Mouse (Mus musculus) forebrain, embryonic 16.5 days (tissue): Measurements from ENCODE around the gene Lhx2. TPM values are rescaled to one million over a fixed set of nuclear protein-coding genes. Genes with fewer than 3 reads are reported as not detected.

ENCODE experiments used
- ATAC-seq: fragments of 200-750 bp; cut with Nextera tagmentation; 2 replicates; pipeline ENCODE4 v1.8.0; 2017; ENCODE audit warnings: mild to moderate bottlenecking, moderate library complexity
- H3K27ac ChIP-seq: fragments of 300-500 bp; sonication (generic); 2 replicates; pipeline ENCODE4 v1.5.1; 2014; ENCODE audit warnings: low read length, control low read depth
- H3K27me3 ChIP-seq: fragments of 300-500 bp; sonication (generic); replicated peaks from 2 replicates; pipeline ENCODE4 v1.6.1; 2014; ENCODE audit warnings: low read length; ENCODE audit not compliant: control insufficient read depth, insufficient read depth
- H3K36me3 ChIP-seq: fragments of 300-500 bp; sonication (generic); 2 replicates; pipeline ENCODE4 v1.6.1; 2014; ENCODE audit not compliant: control insufficient read depth, insufficient read depth
- H3K4me1 ChIP-seq: fragments of 300-500 bp; sonication (generic); replicated peaks from 2 replicates; pipeline ENCODE4 v1.6.1; 2014; ENCODE audit warnings: low read length; ENCODE audit not compliant: control insufficient read depth, insufficient read depth
- H3K4me2 ChIP-seq: fragments of 300-500 bp; sonication (generic); 2 replicates; pipeline ENCODE4 v1.6.1; 2014; ENCODE audit warnings: mild to moderate bottlenecking, low read length, control low read depth
- H3K4me3 ChIP-seq: fragments of 300-500 bp; sonication (generic); replicated peaks from 2 replicates; pipeline ENCODE4 v1.5.1; 2014; ENCODE audit warnings: mild to moderate bottlenecking, low read length, control low read depth
- H3K9ac ChIP-seq: fragments of 300-500 bp; sonication (generic); replicated peaks from 2 replicates; pipeline ENCODE4 v1.6.1; 2014; ENCODE audit warnings: low read depth, low read length, control low read depth
- H3K9me3 ChIP-seq: fragments of 300-500 bp; sonication (generic); 2 replicates; pipeline ENCODE4 v1.6.1; 2016; ENCODE audit warnings: low read length; ENCODE audit not compliant: control insufficient read depth
- WGBS: fragments of 180-500 bp; shearing (Covaris S2); extraction: QIAGEN DNeasy Blood & Tissue Kit; methylation state at CpG from one replicate; pipeline ENCODE4 v1.1.7; 2014; 5-methylcytosine and 5-hydroxymethylcytosine counted together
- polyA plus RNA-seq: library from polyadenylated mRNA; unstranded; fragments of >200 nt; fragmentation: Nextera tagmentation; extraction: Ambion mirVana; gene quantifications from 2 replicates; pipeline ENCODE4 v1.2.1, GENCODE M21; 2015

Lhx2 gene
- polyA plus RNA-seq, 1 experiment from 2014 or later, result 69.7 TPM

GRCm38 (mm10) chr2:38350796-38351195 lies 11.7 kb downstream of the Lhx2 start:
- peaks cover 68% of the 10 kb centered on the region for H3K4me1 ChIP-seq
- H3K9ac ChIP-seq, result peak overlapping the region; percentile 90
- 1% methylated on average over 36 of the region's 37 CpGs for WGBS
- no peaks in the 10 kb centered on the region; the same call in 1 of the 2 replicates for H3K27me3 ChIP-seq
- peak overlapping the region; percentile 94 for H3K4me2 ChIP-seq
- peak overlapping the region; percentile 69 for H3K4me3 ChIP-seq
- peak; percentile 93 for ATAC-seq
- H3K36me3 ChIP-seq, result no peaks in the 10 kb centered on the region
- no peaks in the 10 kb centered on the region for H3K9me3 ChIP-seq
- peak overlapping the region; percentile 96 for H3K27ac ChIP-seq

GRCm38 (mm10) chr2:38351641-38352320 lies 12.7 kb downstream of the Lhx2 start:
- ATAC-seq, result no peak; the same call in 1 of the 2 replicates
- Histone ChIP-seq H3K36me3 (no peaks in the 10 kb centered on the region), H3K4me3 (peak overlapping the region; percentile 69), H3K27ac (peak overlapping the region; percentile 96), H3K9ac (peak overlapping the region; percentile 90), H3K4me2 (peak overlapping the region; percentile 94), H3K9me3 (no peaks in the 10 kb centered on the region), H3K27me3 (no peaks in the 10 kb centered on the region; the same call in 1 of the 2 replicates), H3K4me1 (peaks cover 68% of the 10 kb centered on the region)
- WGBS, result under 1% methylated on average over 57 of the region's 57 CpGs

- H3K27ac ChIP-seq, result peak overlapping the region; percentile 96
- H3K9ac ChIP-seq, result peak overlapping the region; percentile 90
- H3K4me2 ChIP-seq, result peak overlapping the region; percentile 94
- H3K4me1 ChIP-seq, result peaks cover 66% of the 10 kb centered on the region
- H3K4me3 ChIP-seq, result peak overlapping the region; percentile 69
- WGBS, result under 1% methylated on average over 21 of the region's 21 CpGs
- no peaks in the 10 kb centered on the region; the same call in 1 of the 2 replicates for H3K27me3 ChIP-seq
- H3K9me3 ChIP-seq, result no peaks in the 10 kb centered on the region
- ATAC-seq, result no peak
- H3K36me3 ChIP-seq, result no peaks in the 10 kb centered on the region
Measured at GRCm38 (mm10) chr2:38352321-38353007, 13.4 kb downstream of the Lhx2 start.

GRCm38 (mm10) chr2:38353008-38353379 lies 13.9 kb downstream of the Lhx2 start:
- Histone ChIP-seq H3K4me1 (peaks cover 66% of the 10 kb centered on the region), H3K27me3 (no peaks in the 10 kb centered on the region; the same call in 1 of the 2 replicates), H3K36me3 (no peaks in the 10 kb centered on the region), H3K27ac (peak overlapping the region; percentile 24; the same call in 1 of the 2 replicates), H3K4me3 (peak overlapping the region; percentile 69), H3K4me2 (peak overlapping the region; percentile 94), H3K9ac (peak overlapping the region; percentile 90), H3K9me3 (no peaks in the 10 kb centered on the region)
- no peak for ATAC-seq
- 2% methylated on average over 10 of the region's 10 CpGs for WGBS

GRCm38 (mm10) chr2:38353664-38354063 lies 14.6 kb downstream of the Lhx2 start:
- peak overlapping the region; percentile 90 for H3K9ac ChIP-seq
- H3K27me3 ChIP-seq, result no peaks in the 10 kb centered on the region; the same call in 1 of the 2 replicates
- H3K27ac ChIP-seq, result no peak overlapping the region; the same call in 1 of the 2 replicates
- H3K4me2 ChIP-seq, result peak overlapping the region; percentile 94
- peaks cover 63% of the 10 kb centered on the region for H3K4me1 ChIP-seq
- peak overlapping the region; percentile 69 for H3K4me3 ChIP-seq
- no peaks in the 10 kb centered on the region for H3K9me3 ChIP-seq
- H3K36me3 ChIP-seq, result no peaks in the 10 kb centered on the region
- 6% methylated on average over 4 of the region's 4 CpGs for WGBS
- no peak for ATAC-seq

GRCm38 (mm10) chr2:38354179-38354716 lies 15.2 kb downstream of the Lhx2 start:
- peak overlapping the region; percentile 90 for H3K9ac ChIP-seq
- H3K9me3 ChIP-seq, result no peaks in the 10 kb centered on the region
- no peaks in the 10 kb centered on the region; the same call in 1 of the 2 replicates for H3K27me3 ChIP-seq
- peak overlapping the region; percentile 61 for H3K27ac ChIP-seq
- no peaks in the 10 kb centered on the region for H3K36me3 ChIP-seq
- WGBS, result 0% methylated on average over 22 of the region's 22 CpGs
- H3K4me3 ChIP-seq, result peak overlapping the region; percentile 69
- ATAC-seq, result no peak
- H3K4me2 ChIP-seq, result peak overlapping the region; percentile 94
- H3K4me1 ChIP-seq, result peaks cover 62% of the 10 kb centered on the region

GRCm38 (mm10) chr2:38354717-38355510 lies 15.8 kb downstream of the Lhx2 start:
- peaks cover 62% of the 10 kb centered on the region for H3K4me1 ChIP-seq
- ATAC-seq, result no peak
- H3K27me3 ChIP-seq, result no peaks in the 10 kb centered on the region
- no peaks in the 10 kb centered on the region for H3K36me3 ChIP-seq
- H3K4me3 ChIP-seq, result peak overlapping the region; percentile 69
- peak overlapping the region; percentile 71 for H3K27ac ChIP-seq
- H3K9me3 ChIP-seq, result no peaks in the 10 kb centered on the region
- peak overlapping the region; percentile 90 for H3K9ac ChIP-seq
- WGBS, result under 1% methylated on average over 34 of the region's 34 CpGs
- H3K4me2 ChIP-seq, result peak overlapping the region; percentile 94

GRCm38 (mm10) chr2:38355731-38356427 lies 16.8 kb downstream of the Lhx2 start:
- WGBS, result 3% methylated on average over 19 of the region's 19 CpGs
- Histone ChIP-seq H3K27ac (peak overlapping the region; percentile 72; the same call in 1 of the 2 replicates), H3K4me1 (peaks cover 58% of the 10 kb centered on the region), H3K9ac (peak overlapping the region; percentile 90), H3K4me2 (peak overlapping the region; percentile 94), H3K36me3 (no peaks in the 10 kb centered on the region), H3K9me3 (no peaks in the 10 kb centered on the region), H3K27me3 (no peaks in the 10 kb centered on the region), H3K4me3 (peak overlapping the region; percentile 69)
- no peak for ATAC-seq
